Mouse (Mus musculus): ENCODE measurements around the gene Sspn. TPM values are rescaled to one million over a fixed set of nuclear protein-coding genes. Genes with fewer than 3 reads are reported as not detected.

Gene Sspn
- polyA plus RNA-seq, 1 experiment from 2014 or later = 2.8 TPM

GRCm38 (mm10) chr6:145906096-145906890 lies 25.1 kb upstream of the Sspn start:
- 73% methylated on average over 7 of the region's 7 CpGs for WGBS
- H3K36me3 ChIP-seq = no peaks in the 10 kb centered on the region
- H3K4me2 ChIP-seq (replicated peaks) = no peak overlapping the region
- H3K9ac ChIP-seq (replicated peaks) = no peak overlapping the region
- H3K4me3 ChIP-seq (replicated peaks) = no peak overlapping the region
- no peak overlapping the region for H3K27ac ChIP-seq
- H3K27me3 ChIP-seq = no peaks in the 10 kb centered on the region
- no peak for ATAC-seq
- H3K4me1 ChIP-seq (replicated peaks) = no peaks in the 10 kb centered on the region
- no peaks in the 10 kb centered on the region for H3K9me3 ChIP-seq

GRCm38 (mm10) chr6:145909943-145910342 lies 21.5 kb upstream of the Sspn start:
- Histone ChIP-seq H3K36me3 (no peaks in the 10 kb centered on the region), H3K27ac (no peak overlapping the region), H3K4me1 (replicated peaks) (no peaks in the 10 kb centered on the region), H3K4me3 (replicated peaks) (no peak overlapping the region), H3K9me3 (no peaks in the 10 kb centered on the region), H3K4me2 (replicated peaks) (no peak overlapping the region), H3K9ac (replicated peaks) (no peak overlapping the region), H3K27me3 (no peaks in the 10 kb centered on the region)
- ATAC-seq = no peak
- 76% methylated on average over 4 of the region's 4 CpGs for WGBS

GRCm38 (mm10) chr6:145910469-145911426 lies 20.7 kb upstream of the Sspn start:
- Histone ChIP-seq H3K4me1 (replicated peaks) (no peaks in the 10 kb centered on the region), H3K27me3 (no peaks in the 10 kb centered on the region), H3K27ac (no peak overlapping the region), H3K4me3 (replicated peaks) (no peak overlapping the region), H3K36me3 (no peaks in the 10 kb centered on the region), H3K9me3 (no peaks in the 10 kb centered on the region), H3K9ac (replicated peaks) (no peak overlapping the region), H3K4me2 (replicated peaks) (no peak overlapping the region)
- no peak for ATAC-seq
- WGBS = 59% methylated on average over 3 of the region's 3 CpGs

GRCm38 (mm10) chr6:145912232-145912631 lies 19.2 kb upstream of the Sspn start:
- Histone ChIP-seq H3K27me3 (no peaks in the 10 kb centered on the region), H3K4me2 (replicated peaks) (no peak overlapping the region), H3K27ac (no peak overlapping the region), H3K9me3 (no peaks in the 10 kb centered on the region), H3K36me3 (no peaks in the 10 kb centered on the region), H3K4me3 (replicated peaks) (no peak overlapping the region), H3K4me1 (replicated peaks) (no peaks in the 10 kb centered on the region), H3K9ac (replicated peaks) (no peak overlapping the region)
- no peak for ATAC-seq

GRCm38 (mm10) chr6:145915435-145915834 lies 16.0 kb upstream of the Sspn start:
- Histone ChIP-seq H3K27me3 (no peaks in the 10 kb centered on the region), H3K4me1 (replicated peaks) (no peaks in the 10 kb centered on the region), H3K36me3 (no peaks in the 10 kb centered on the region), H3K9ac (replicated peaks) (no peak overlapping the region), H3K27ac (no peak overlapping the region), H3K9me3 (no peaks in the 10 kb centered on the region), H3K4me3 (replicated peaks) (no peak overlapping the region), H3K4me2 (replicated peaks) (no peak overlapping the region)
- no peak for ATAC-seq
- 98% methylated on average over 2 of the region's 2 CpGs for WGBS

- 63% methylated on average over 6 of the region's 6 CpGs for WGBS
- Histone ChIP-seq H3K27me3 (no peaks in the 10 kb centered on the region), H3K9ac (replicated peaks) (no peak overlapping the region), H3K9me3 (no peaks in the 10 kb centered on the region), H3K36me3 (no peaks in the 10 kb centered on the region), H3K27ac (no peak overlapping the region), H3K4me2 (replicated peaks) (no peak overlapping the region), H3K4me3 (replicated peaks) (no peak overlapping the region), H3K4me1 (replicated peaks) (no peaks in the 10 kb centered on the region)
- ATAC-seq = no peak
Observed at GRCm38 (mm10) chr6:145916401-145916800, 15.0 kb upstream of the Sspn start.

GRCm38 (mm10) chr6:145918236-145918635 lies 13.2 kb upstream of the Sspn start:
- ATAC-seq = no peak
- no peak overlapping the region for H3K27ac ChIP-seq
- no peak overlapping the region for H3K9ac ChIP-seq (replicated peaks)
- H3K27me3 ChIP-seq = no peaks in the 10 kb centered on the region
- H3K4me2 ChIP-seq (replicated peaks) = no peak overlapping the region
- no peaks in the 10 kb centered on the region for H3K36me3 ChIP-seq
- H3K4me1 ChIP-seq (replicated peaks) = no peaks in the 10 kb centered on the region
- no peak overlapping the region for H3K4me3 ChIP-seq (replicated peaks)
- H3K9me3 ChIP-seq = no peaks in the 10 kb centered on the region
- 89% methylated on average over 5 of the region's 5 CpGs for WGBS

- Histone ChIP-seq H3K9me3 (no peaks in the 10 kb centered on the region), H3K9ac (replicated peaks) (no peak overlapping the region), H3K36me3 (no peaks in the 10 kb centered on the region), H3K4me3 (replicated peaks) (no peak overlapping the region), H3K4me1 (replicated peaks) (no peaks in the 10 kb centered on the region), H3K27ac (no peak overlapping the region), H3K4me2 (replicated peaks) (no peak overlapping the region), H3K27me3 (no peaks in the 10 kb centered on the region)
- 91% methylated on average over 6 of the region's 6 CpGs for WGBS
- no peak for ATAC-seq
Observed at GRCm38 (mm10) chr6:145923594-145923993, 7.8 kb upstream of the Sspn start.

GRCm38 (mm10) chr6:145934001-145934696 lies 2.7 kb downstream of the Sspn start:
- H3K36me3 ChIP-seq = no peaks in the 10 kb centered on the region
- WGBS = 3% methylated on average over 28 of the region's 28 CpGs
- peaks cover 12% of the 10 kb centered on the region for H3K4me1 ChIP-seq (replicated peaks)
- H3K9ac ChIP-seq (replicated peaks) = peak overlapping the region; percentile 78
- H3K9me3 ChIP-seq = no peaks in the 10 kb centered on the region
- peak overlapping the region; percentile 90 for H3K27ac ChIP-seq
- H3K27me3 ChIP-seq = no peaks in the 10 kb centered on the region
- H3K4me3 ChIP-seq (replicated peaks) = peak overlapping the region; percentile 47
- peak; percentile 97 for ATAC-seq
- peak overlapping the region; percentile 68 for H3K4me2 ChIP-seq (replicated peaks)

GRCm38 (mm10) chr6:145934697-145935240 lies 3.3 kb downstream of the Sspn start:
- peak; percentile 37 for ATAC-seq
- Histone ChIP-seq H3K9me3 (no peaks in the 10 kb centered on the region), H3K27ac (peak overlapping the region; percentile 90), H3K4me1 (replicated peaks) (peaks cover 12% of the 10 kb centered on the region), H3K4me3 (replicated peaks) (peak overlapping the region; percentile 47), H3K9ac (replicated peaks) (peak overlapping the region; percentile 78), H3K4me2 (replicated peaks) (peak overlapping the region; percentile 68), H3K27me3 (no peaks in the 10 kb centered on the region), H3K36me3 (no peaks in the 10 kb centered on the region)
- 73% methylated on average over 9 of the region's 9 CpGs for WGBS

GRCm38 (mm10) chr6:145935912-145936311 lies 4.5 kb downstream of the Sspn start:
- Histone ChIP-seq H3K27me3 (no peaks in the 10 kb centered on the region), H3K4me3 (replicated peaks) (no peak overlapping the region), H3K4me2 (replicated peaks) (no peak overlapping the region), H3K4me1 (replicated peaks) (peaks cover 12% of the 10 kb centered on the region), H3K9ac (replicated peaks) (no peak overlapping the region), H3K27ac (no peak overlapping the region), H3K9me3 (no peaks in the 10 kb centered on the region), H3K36me3 (no peaks in the 10 kb centered on the region)
- WGBS = 69% methylated on average over 2 of the region's 2 CpGs
- ATAC-seq = no peak

All from midbrain, embryonic 13.5 days (tissue).